In genomic region chr7:95787543-95787942, GRCm38 (mm10) we compare ENCODE assay signal across 24 mouse cellular contexts.
A peak's percentile ranks its signal among the peaks of the same experiment; 100 is the strongest.
DNase-seq lines count a peak whose midpoint lies in the region; ATAC-seq and TF ChIP-seq lines count a peak whose summit lies in the region.
"Had no signal": no experiment of that assay in that cellular context is flagged by ENCODE, and none has a peak within 500 bp of the region (broad histone marks: within the 10 kb centered on the region; RNA-seq: fewer than 3 reads in every experiment).

No protein-coding gene starts in this region.

- WGBS in midbrain, embryonic 14.5 days: 79% methylated on average over 1 of the region's 1 CpGs
- 89% methylated on average over 1 of the region's 1 CpGs for WGBS in midbrain, embryonic 10.5 days

- H3K27me3 ChIP-seq in midbrain, embryonic 14.5 days (ENCODE audit: control insufficient read depth, insufficient read depth, low read length): no peaks in the 10 kb centered on the region
- no peaks in the 10 kb centered on the region for H3K27me3 ChIP-seq in midbrain, embryonic 10.5 days (ENCODE audit: low read depth, poor library complexity, severe bottlenecking)
- H3K27me3 ChIP-seq in Patski: no peaks in the 10 kb centered on the region
- H3K27me3 ChIP-seq: forebrain, embryonic 15.5 days; heart, embryonic 12.5 days; heart, embryonic 15.5 days; hindbrain, embryonic 13.5 days had no signal

- in situ Hi-C loops in Patski (cut with MboI; ENCODE audit: low pct_unique_long_range_greater_than_20kb): loop anchor here (25.0 kb wide), 1 partner anchor 100 kb away; no protein-coding TSS in a partner anchor

- CTCF ChIA-PET in Patski (lab: Charles Lee): interaction anchor here (0.9 to 1.0 kb wide), 2 partner anchors 10 to 32 kb away, joined by 3 to 4 read pairs; no protein-coding TSS in a partner anchor

- ATAC-seq in midbrain, embryonic 14.5 days (ENCODE audit: low FRiP score, low TSS enrichment): no peak
- peak; percentile 18 for ATAC-seq in Patski
- ATAC-seq: activated CD4-positive, CD25-positive, alpha-beta regulatory T cell, adult 4 months; CD4-positive, CD25-positive, alpha-beta regulatory T cell, adult 4 months; forebrain, embryonic 15.5 days; hindbrain, embryonic 16.5 days had no signal

- no peak overlapping the region for H3K4me3 ChIP-seq in midbrain, embryonic 14.5 days (replicated peaks; ENCODE audit: low read depth, low read length)
- H3K4me3 ChIP-seq in midbrain, embryonic 10.5 days: no peak overlapping the region
- H3K4me3 ChIP-seq: forebrain, embryonic 10.5 days; forebrain, embryonic 15.5 days; heart, embryonic 12.5 days; heart, embryonic 15.5 days; hindbrain, embryonic 10.5 days; hindbrain, embryonic 13.5 days had no signal

- H3K9me3 ChIP-seq in midbrain, embryonic 14.5 days (ENCODE audit: control insufficient read depth, low read length): no peaks in the 10 kb centered on the region
- no peaks in the 10 kb centered on the region for H3K9me3 ChIP-seq in midbrain, embryonic 10.5 days (replicated peaks)
- H3K9me3 ChIP-seq: forebrain, embryonic 10.5 days; forebrain, embryonic 15.5 days; heart, embryonic 12.5 days; heart, embryonic 15.5 days; hindbrain, embryonic 10.5 days; hindbrain, embryonic 13.5 days had no signal

- POLR2A ChIA-PET in Patski (lab: Charles Lee): interaction anchor here (0.7 kb wide), 1 partner anchor 983 kb away, joined by 9 read pairs; no protein-coding TSS in a partner anchor

- H3K27ac ChIP-seq in midbrain, embryonic 14.5 days (replicated peaks; ENCODE audit: low read depth, low read length): no peak overlapping the region
- H3K27ac ChIP-seq in midbrain, embryonic 10.5 days (replicated peaks): no peak overlapping the region
- H3K27ac ChIP-seq: forebrain, embryonic 10.5 days; forebrain, embryonic 15.5 days; heart, embryonic 15.5 days; hindbrain, embryonic 10.5 days; hindbrain, embryonic 13.5 days had no signal

- TF ChIP-seq POLR2A in brain, embryonic 14.5 days (IDR thresholded peaks at IDR 0.05; ENCODE audit: borderline replicate concordance, extremely low read depth, insufficient read depth, insufficient read length, poor library complexity, severe bottlenecking): no peak

- H3K4me2 ChIP-seq in midbrain, embryonic 14.5 days (ENCODE audit: low read length): no peak overlapping the region
- H3K4me2 ChIP-seq: forebrain, embryonic 15.5 days; heart, embryonic 12.5 days; heart, embryonic 15.5 days; hindbrain, embryonic 13.5 days had no signal

- H3K36me3 ChIP-seq in midbrain, embryonic 14.5 days (ENCODE audit: control insufficient read depth, insufficient read depth, low read length): no peaks in the 10 kb centered on the region
- no peaks in the 10 kb centered on the region for H3K36me3 ChIP-seq in midbrain, embryonic 10.5 days
- H3K36me3 ChIP-seq: forebrain, embryonic 10.5 days; forebrain, embryonic 15.5 days; heart, embryonic 12.5 days; heart, embryonic 15.5 days; hindbrain, embryonic 10.5 days; hindbrain, embryonic 13.5 days had no signal

- peak; percentile 6 for DNase-seq in kidney, adult 18-20 months
- no peak for DNase-seq in kidney, postnatal 4 days
- DNase-seq in midbrain, embryonic 14.5 days: peak; percentile 39
- no peak for DNase-seq in midbrain, embryonic 10.5 days (ENCODE audit: low spot score)
- no peak for DNase-seq in Patski (ENCODE audit: low read depth, low spot score)
- DNase-seq in brain, embryonic 14.5 days (ENCODE audit: low read depth): peak; percentile 27
- DNase-seq: adrenal gland, adult 8-10 months; adrenal gland, postnatal 25 days; cerebellum, adult 18-20 months; cerebellum, adult 9-10 months; cerebellum, postnatal 14 days; gastrocnemius, postnatal 25 days; heart, adult 18-20 months; heart, postnatal 10 days; heart, postnatal 36 days had no signal

- H3K9ac ChIP-seq in midbrain, embryonic 14.5 days (replicated peaks; ENCODE audit: low read length): no peak overlapping the region
- H3K9ac ChIP-seq: forebrain, embryonic 15.5 days; heart, embryonic 12.5 days; heart, embryonic 15.5 days; hindbrain, embryonic 13.5 days had no signal

- no peaks in the 10 kb centered on the region for H3K4me1 ChIP-seq in midbrain, embryonic 14.5 days (ENCODE audit: control insufficient read depth, insufficient read depth, low read length)
- no peaks in the 10 kb centered on the region for H3K4me1 ChIP-seq in midbrain, embryonic 10.5 days
- H3K4me1 ChIP-seq: hindbrain, embryonic 10.5 days; hindbrain, embryonic 13.5 days had no signal

- TF ChIP-seq CTCF in Patski (IDR thresholded peaks at IDR 0.05): no peak
- TF ChIP-seq CTCF in brain, embryonic 14.5 days (IDR thresholded peaks at IDR 0.05; ENCODE audit: borderline replicate concordance, extremely low read depth, insufficient read depth, insufficient read length): no peak

Comparison
In these comparisons a context has a peak if more than half of its experiments do, and no peak if none do; other contexts are left out.
1. DNase-seq: peak in kidney, adult 18-20 months (single experiment), midbrain, embryonic 14.5 days (single experiment) and brain, embryonic 14.5 days (single experiment); none in kidney, postnatal 4 days (0 of 2), midbrain, embryonic 10.5 days (single experiment) and Patski (single experiment).